Mouse (Mus musculus) bone marrow, adult 2 months (tissue): ENCODE results near the gene Tkt.

Experiments used
- CTCF ChIP-seq: fragments of 200-500 bp; IDR thresholded peaks from 2 replicates; pipeline ENCODE4 v1.5.1; 2011; ENCODE audit warnings: low read length, control low read depth; ENCODE audit not compliant: control insufficient read depth, insufficient read depth
- POLR2A ChIP-seq: fragments of 200-500 bp; IDR thresholded peaks from 2 replicates; pipeline ENCODE4 v1.6.1; 2011; ENCODE audit warnings: low read depth, mild to moderate bottlenecking, control low read depth, low read length, borderline replicate concordance; ENCODE audit not compliant: control insufficient read depth

DNA sequence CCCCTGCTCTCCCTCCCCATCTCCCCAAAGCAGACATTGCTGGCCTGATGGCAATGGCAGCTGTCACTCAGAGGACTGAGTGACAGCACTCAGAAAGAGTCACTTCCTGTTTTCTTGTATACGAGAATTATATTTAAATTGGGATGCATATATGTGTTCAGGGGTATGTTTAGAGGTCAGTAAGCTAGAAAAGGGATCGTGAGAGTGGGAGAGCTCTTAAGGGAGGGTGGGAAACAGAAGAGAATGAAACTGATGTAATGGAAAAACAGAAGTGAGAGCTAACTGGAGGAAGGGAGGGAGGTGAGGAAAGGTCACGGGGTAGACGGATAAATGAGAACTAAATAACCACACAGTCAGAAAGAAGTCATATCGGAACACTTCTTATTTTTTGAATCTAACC, 31.0 kb downstream of the Tkt start:
- no peak for TF ChIP-seq POLR2A
- TF ChIP-seq CTCF, result no peak
